Mouse (Mus musculus) bone marrow, adult 2 months (tissue): ENCODE data around the gene Mapk14.

Experiments used
- CTCF ChIP-seq: fragments of 200-500 bp; IDR thresholded peaks from 2 replicates; pipeline ENCODE4 v1.5.1; 2011; ENCODE audit warnings: low read length, control low read depth; ENCODE audit not compliant: control insufficient read depth, insufficient read depth
- POLR2A ChIP-seq: fragments of 200-500 bp; IDR thresholded peaks from 2 replicates; pipeline ENCODE4 v1.6.1; 2011; ENCODE audit warnings: low read depth, mild to moderate bottlenecking, control low read depth, low read length, borderline replicate concordance; ENCODE audit not compliant: control insufficient read depth

DNA sequence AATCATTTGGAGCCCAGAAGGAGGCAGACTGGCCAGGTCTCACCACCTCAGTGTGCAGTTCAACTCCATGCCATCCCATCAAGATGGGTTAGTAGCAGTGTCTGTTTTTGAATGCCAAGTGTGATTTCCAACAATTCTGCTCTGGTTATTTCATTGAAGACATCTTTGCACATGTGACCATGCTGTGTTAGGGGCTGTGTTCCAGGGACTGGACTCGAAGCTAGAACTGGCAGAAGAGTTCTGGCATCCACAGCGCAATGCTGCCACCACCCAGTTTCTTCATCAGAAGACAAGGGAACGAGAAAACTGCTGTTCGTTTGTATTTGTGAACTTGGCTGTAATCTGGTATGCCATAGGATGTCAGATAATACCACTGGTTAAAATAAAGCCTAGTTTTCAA lies 56.9 kb downstream of the Mapk14 start:
- TF ChIP-seq POLR2A (no peak), CTCF (no peak)
